Mouse (Mus musculus) gastrocnemius, postnatal 10 days (tissue): ENCODE results near the gene Dtx3. TPM values are rescaled to one million over a fixed set of nuclear protein-coding genes. Genes with fewer than 3 reads are reported as not detected.
A peak's percentile ranks its signal among the peaks of the same experiment; 100 is the strongest.
"Not testable (repeated sequence)": the region's sequence is repeated elsewhere in the genome, so short reads cannot be mapped to it uniquely, and the experiment has no call there.

ENCODE experiments used
- DNase-seq: peaks from one replicate; pipeline ENCODE4 v3.0.0; 2021; ENCODE audit warnings: mixed read lengths
- total RNA-seq, 2 experiments: library from RNA; stranded (reverse); gene quantifications; 2 replicates each; pipeline ENCODE4 v1.2.3; 2021

The Dtx3 gene
- total RNA-seq, 2 experiments from 2014 or later = 28.8 to 37.6 TPM

DNA sequence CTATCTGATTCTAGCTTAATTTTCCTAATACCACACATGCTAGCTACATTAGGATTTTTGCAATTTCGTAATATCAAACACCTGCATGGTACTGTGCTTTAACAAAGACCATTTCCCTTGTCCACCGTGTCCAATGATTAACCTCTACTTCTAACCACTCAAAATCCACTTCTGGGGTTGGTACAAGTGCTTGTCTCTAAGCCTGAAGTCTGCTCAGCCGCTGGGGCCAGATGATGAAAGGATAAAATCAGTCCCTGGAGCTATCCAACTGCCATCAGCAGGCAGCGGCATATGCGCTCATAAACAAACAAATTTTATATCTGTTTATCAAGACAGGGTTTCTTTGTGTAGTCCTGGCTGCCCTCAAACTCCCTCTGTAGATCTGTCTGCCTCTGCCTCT lies 9.1 kb upstream of the Dtx3 start:
- no peak for DNase-seq

DNA sequence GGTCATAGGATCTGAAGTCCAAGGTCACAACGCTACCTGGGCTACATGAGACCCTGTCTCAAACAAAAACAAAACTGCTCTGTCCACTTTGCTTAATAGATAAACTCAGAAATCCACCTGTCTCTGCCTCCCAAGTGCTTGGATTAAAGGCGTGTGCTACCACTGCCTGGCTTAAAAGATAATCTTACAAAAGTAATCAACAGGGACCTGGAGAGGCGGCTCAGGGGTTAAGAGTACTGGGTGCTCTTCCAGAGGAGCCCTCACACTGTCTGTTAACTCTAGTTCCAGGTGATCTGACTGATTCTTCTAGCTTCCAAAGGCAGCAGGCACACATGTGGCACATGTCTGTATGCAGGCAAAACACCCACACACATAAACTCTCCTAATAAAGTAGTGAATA lies 7.6 kb upstream of the Dtx3 start:
- DNase-seq = no peak

DNA sequence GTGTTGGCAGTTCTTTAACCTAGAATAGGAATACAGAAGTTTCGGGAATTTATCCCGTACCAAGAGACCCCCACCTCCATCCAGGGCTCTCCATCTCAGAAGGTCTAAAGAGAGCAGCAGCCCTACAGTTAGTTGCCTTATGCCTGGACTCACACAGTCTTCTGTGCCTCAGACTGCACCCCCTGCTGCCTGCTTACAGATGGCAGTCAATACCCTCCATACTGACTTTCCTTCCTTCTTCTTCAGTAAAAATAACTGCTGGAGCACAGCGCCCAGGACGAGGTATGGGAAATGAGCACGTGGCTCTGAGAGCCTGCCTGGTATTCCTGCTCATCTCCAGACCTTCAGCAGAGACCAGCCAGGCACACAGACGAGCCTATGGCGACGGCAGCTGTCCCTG lies 4.8 kb upstream of the Dtx3 start:
- DNase-seq = no peak

DNA sequence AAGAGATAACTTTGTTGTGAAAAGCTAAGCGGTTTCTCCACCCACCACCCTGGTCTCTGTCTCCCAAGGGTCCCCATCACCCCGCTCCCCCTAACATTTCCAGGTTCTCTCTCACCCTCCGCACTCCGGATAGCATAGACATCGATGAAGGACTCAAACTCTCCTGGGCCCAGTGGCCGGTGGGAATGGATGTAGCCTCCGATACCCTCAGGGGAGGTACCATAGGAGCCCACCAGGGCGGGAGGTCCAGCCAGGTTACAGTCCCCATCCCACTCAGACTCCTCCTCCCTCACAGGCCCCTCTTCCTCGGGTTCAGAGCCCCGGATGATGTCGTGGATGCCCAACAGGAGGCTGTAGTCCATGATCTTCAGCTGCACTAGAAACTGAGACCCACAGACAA lies 3.9 kb upstream of the Dtx3 start:
- DNase-seq = no peak

DNA sequence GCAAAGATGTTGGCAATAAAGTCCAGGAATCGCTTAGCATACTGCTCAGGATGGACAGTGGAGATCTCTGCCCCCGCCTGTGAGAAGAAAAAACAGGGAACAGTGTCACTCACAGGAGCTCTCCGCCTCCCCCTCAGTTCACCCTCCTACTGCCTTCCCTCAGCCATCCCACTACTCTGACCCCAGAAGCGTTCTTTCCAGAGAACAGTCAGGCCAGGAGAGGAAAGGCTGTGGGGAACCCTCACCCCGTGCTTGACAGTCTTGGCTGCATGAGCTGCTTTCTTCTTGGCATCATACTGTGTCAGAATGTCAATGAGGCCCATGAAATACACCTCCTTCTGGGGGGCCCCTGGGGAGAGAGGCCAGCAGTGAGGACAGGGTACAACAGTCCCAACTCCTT lies 3.5 kb upstream of the Dtx3 start:
- no peak for DNase-seq

DNA sequence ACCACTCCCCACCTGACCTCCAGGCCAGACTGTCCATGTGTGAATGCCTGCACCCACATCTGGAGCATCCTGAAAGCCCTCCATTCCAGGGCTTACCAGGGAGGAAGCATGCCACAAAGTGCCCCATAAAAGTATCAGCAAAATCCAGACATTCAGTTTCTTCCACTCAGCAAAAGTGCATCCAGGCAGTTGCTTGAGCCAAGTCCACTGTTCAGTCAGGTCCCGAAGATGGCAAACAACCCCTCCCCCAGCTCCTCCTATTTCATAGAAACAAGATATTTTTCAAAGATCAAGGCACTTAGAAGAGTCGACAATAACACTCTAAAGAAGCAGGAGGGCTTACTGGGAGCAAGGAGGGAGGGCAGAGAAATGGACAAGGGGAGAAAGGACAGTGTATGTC lies 3.0 kb upstream of the Dtx3 start:
- DNase-seq = no peak

DNA sequence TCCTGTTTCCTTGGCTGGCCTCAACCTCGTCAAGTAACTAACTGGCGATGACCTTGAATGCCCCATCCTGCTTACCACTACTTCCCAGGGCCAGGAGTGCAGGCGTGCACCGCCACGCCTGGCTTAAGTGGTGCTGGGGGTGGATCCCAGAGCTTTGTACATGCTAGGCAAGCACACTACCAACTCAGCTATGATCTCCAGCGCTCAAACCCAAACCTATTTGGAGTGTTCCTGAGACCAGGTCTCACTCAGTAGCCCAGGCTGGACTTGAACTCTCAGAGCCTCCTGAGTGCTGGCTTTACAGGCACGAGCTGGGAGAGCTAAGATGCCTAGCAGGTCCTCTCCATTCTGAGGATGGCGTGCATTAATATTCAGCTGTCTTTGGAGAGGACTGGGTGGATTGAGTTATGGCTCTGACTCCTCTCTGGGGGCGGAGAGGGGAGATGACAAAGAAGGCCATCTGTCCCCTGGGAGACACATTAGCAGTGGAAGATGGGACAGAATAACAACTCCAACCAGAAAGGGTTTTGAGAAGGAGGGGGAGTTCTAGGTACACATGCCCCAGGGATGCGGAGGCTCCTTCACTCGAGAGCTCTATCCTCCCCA lies 2.1 kb upstream of the Dtx3 start:
- DNase-seq = no peak

DNA sequence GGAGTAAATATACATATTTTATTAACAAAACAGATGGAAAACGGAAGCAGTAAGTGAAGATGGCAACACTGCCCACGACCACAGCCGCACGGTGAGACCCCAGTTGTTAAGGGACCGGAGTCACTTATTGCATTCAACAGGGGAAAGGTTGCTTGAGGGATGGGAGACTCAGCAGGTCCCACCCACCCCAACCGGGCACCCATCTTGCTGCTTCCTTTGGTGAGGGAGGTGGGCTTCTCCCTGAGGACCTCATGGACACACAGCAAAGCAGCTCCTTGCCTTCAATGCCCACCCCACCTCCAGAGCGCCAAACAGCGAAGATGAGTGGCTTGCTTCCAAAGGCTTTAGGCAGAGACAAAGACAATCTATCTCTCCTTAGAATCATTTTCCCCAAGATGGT lies 1.6 kb upstream of the Dtx3 start:
- DNase-seq = no peak

DNA sequence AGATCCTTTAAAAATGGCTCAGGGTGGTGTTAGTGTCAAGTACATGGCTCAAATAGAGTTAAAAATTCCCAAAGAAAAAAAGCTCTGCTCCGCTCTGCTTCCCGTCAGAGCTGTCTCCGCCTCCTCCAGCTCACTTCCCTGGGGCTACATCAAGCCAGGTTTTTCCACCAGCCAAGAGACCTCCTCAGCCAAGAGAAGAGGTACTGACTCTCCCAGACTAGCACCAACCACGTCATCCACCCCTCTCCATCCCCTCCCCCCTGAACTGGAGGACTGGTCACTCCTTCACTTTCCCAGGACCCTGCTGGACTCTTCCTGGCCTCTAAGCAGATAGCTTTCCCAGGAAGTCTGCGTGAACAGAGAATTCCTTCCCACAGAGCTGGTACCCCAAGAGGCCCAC lies 864 bp upstream of the Dtx3 start:
- DNase-seq = peak; percentile 50

DNA sequence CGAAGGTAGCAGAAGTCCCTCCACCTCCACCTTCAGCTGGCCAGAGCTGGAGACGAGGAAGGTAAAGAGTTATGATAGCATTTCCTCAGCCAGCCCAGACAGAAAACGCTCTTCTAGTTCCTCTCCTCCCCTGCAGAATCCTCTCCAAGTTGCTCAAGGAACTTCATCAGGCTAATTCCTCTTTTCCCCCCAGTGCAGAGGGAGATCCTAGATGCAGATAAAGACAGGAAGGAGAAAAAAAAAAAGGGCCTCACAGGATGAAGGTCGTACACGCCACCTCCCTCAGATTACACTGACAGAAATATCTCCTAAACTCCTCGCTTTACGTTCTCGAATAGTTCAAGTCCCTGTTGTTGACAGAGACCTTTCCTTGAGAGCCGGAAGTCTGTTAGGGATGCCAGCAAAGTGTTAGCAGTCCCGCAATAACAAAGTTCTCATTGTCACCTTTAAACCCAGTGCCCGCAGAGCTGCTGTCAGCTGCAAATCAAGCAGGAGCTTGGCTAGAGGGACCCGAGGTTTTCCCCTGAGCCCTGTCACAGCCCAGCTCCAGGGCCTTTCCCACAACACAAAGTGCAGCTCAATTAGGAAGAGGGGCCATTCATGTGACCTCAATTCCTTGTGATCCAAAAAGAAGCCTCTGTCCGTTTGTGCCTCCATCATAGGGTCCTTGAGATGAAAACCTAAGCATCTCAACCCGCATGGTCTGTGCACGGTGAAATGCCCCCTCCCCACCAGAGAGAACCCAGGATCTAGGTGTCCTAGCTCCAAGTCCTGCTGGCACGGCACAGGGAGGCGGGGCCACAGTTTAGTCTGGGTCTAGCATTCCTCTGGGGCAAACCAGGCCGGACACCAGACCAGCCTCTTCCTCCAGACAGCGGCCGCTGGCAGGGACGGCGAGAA lies 850 bp downstream of the Dtx3 start:
- peak; percentile 61 for DNase-seq

DNA sequence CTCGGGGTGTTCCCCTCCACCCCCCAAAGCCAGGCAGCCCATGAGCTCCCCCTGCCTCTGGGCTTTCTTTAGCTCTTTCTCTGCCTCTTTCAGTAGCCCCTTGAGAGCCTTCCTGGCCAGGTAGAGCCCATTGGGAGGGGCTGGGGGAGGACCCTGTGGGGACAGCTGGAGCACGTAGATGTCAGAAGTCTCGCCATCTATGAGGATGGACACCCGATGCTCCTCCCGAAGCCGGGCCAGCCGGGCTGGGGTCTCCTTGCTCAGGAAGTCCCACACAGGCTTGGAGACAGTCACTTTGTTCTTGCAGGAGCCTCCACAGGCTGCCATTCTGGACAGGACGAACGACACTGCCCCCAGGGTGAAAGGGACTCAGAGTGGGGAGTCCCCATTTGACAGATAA lies 2.5 kb downstream of the Dtx3 start:
- DNase-seq = no peak

DNA sequence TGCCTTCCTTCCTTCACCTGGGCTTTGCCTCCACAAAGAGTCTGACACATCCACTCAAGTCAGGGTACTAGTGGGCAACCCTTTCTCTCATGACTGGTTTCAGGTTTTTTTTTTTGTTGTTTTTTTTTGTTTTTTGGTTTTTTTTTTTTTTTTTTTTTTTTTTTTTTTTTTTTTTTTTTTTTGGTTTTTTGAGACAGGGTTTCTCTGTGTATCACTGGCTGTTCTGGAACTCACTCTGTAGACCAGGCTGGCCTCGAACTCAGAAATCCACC lies 3.5 kb downstream of the Dtx3 start:
- not testable (repeated sequence) for DNase-seq

DNA sequence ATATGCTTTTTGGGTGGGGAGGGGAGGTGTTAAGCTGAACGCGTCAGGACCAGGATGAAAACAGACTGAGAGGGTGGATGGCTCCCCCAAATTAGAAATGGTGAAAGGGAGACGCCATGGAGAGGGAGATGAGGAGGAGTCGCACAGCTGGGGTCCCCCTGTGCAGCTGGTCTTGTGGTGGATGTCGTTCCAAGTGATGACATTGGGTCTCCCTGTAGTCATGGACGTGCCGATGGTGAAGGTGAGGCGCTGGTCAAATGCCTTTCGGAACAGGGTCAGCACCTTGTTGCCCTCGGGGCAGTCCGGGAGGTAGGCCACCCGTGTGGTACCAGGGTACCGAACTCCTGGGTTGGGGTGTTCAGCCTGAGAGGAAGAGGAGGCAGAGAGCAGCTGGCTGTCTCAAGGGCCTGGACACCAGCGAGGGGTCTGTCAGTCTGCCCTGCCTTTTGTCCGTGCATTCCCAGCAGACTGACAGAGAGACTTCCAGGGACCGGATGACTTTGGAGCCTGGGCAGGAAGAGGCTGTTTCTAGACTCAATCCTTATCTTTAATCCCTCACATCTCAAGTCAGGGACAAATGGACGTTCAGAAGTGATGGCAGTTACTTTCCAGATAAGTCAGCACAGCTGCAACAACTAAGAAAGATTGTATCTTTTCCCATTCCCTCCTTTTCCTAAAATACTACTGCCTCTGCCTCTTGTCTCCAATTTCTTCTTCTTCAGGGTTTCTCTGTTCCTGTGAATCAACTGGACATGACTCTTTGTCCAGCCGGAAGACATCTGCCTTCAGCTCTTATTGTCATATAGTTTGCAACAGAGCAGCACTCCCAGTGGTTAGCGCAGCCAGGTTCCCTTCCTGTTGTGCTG lies 4.1 kb downstream of the Dtx3 start:
- no peak for DNase-seq

DNA sequence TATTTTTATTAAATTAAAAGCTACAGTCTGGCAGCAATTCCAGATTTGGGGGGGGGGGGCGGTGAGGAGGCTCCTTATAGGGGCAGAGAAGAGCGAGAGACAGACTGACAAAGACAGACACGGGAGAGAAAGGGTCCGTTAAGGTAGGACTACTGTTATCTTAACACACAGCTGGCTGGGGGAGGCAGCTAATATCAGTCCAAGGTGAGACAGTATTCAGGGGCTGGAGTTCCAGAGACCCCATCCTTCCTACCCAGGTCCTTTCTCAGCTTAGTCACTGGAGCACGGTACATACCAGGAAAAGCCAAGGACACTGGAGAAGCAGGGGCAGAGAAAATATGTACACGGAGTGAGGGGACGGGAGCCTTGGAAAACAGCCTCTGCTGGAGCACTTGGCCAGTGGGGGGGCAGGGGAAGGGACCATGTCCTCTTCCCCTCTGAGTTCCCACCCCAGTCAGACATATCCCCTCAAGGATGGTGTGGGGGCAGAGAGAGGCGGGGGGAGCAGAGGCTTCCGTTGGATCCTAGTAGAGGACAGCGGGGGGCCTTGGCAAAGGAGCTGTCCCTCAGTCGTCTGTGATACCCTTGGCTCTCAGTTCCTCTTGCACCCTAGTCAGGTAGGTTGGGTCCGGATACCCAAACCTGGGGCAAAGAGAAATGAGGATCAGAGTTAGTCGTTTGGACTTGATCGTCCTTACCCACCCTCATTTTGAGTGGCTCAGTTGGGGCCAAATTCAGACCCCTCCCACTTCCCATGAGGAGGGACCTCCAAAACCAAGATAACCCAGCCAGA lies 4.9 kb downstream of the Dtx3 start:
- DNase-seq = no peak

DNA sequence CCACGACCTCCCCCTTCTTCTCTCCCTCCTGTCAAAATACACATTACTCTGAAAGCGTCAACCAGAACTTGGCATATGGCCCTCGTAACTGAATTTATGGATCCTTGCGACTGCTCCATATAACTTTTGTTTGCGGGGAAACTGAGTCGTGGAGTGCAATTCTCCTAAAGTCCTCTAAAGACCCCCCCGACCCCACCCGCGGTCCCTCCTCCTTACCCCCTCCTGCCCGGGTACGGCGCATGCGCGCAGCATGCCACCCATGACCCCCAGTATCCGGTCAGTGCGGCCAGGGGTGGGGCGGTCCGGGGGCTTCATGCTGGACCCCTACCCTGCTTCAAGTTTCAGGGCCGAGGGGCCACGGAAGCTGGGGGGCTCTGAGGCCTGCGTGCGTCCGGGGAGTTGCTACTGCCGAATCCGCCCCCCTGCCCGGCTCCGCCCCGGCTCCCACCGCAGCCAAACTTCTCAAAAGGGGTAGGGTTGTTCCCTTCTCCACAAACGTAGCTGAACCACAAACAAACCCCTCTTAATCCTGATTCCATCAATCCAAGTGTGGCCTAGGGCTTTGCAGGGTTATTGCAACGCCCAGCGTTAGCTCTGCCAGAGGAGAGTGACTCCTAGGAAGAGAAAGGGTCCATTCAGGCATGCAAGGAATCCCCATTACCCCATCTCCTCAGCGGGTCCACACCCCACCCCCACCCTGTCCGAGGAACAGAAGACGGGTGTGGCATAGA lies 5.7 kb downstream of the Dtx3 start, which contains the start of gene Arhgef25:
Arhgef25 (minus strand) TSS at position 433 of the 731 bp plus-strand sequence.
- peak; percentile 68 for DNase-seq

DNA sequence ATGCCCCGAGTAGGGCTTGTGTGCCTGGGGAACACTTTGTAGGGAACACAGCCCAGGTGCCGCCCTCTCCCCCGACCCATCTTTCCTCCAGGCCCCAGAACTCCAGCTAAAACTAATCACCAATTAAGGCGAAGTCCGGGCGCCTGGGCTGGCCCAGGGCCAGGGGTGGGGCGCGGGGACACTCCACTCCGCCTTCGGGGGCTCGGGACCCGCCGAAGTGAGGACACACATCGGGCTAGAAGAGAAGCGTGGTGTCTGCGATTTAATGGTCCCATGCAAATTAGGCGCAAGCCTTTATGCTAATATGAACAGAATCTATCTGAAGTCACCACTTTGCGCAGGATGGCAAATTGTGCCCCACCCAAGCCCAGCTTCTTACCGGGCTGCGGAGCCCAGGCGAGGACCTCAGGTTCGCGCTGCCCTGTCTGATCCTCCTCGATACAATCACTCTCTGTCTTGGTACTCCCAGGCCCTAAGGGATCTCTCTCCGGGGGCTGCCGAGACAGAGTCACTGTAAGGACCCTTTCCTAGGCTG lies 6.3 kb downstream of the Dtx3 start:
- peak; percentile 52 for DNase-seq

DNA sequence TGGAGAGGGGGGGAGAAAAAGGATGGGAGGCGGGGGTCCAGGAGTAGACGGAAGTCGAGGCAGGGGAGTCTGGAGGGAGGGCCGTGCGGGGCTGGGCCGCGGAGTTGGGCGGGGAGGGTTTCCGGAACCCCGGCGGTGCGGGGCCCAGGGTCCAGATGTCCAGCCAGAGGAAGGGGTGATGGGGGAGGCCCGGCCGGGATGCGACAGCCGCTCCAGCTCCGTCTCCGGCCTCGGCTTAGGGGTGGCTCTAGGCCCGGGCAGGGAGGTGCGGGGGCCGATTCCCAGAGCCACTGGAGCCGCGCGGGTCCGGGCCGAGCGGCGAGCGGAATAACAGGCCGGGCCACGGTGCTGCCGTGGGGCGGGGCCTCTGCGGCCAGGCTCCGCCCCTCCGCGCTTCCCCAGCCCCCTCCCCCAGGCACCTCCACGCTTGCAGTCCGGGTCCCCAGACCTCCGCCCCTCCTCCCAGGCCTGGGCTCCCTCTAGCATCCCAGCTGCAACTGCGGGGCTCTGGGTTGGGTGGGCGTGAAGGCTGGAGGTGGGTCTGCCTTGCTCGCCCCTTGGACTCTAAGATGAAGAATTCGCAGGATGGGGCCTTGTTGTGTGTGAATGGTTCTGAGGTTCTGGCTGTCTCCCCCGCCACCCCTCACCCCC lies 6.9 kb downstream of the Dtx3 start:
- peak; percentile 60 for DNase-seq

DNA sequence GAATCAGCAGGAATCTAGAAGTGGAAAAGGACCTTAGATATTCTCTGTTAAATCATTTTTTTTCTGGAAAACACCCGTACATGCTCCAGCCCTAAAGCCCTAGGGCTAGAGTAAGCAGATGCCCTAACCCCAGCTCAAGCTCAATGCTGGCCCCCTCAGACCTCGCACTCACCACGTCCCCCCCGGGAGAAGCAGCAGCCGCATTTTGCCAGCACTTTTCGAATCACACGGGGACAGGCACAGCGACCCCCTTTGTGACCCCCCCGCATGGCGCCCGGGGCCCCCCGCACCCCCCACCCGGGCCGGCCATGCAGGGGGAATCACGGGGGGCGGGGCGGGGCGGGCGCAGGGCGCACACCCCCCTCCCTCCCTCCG lies 7.5 kb downstream of the Dtx3 start:
- no peak for DNase-seq

DNA sequence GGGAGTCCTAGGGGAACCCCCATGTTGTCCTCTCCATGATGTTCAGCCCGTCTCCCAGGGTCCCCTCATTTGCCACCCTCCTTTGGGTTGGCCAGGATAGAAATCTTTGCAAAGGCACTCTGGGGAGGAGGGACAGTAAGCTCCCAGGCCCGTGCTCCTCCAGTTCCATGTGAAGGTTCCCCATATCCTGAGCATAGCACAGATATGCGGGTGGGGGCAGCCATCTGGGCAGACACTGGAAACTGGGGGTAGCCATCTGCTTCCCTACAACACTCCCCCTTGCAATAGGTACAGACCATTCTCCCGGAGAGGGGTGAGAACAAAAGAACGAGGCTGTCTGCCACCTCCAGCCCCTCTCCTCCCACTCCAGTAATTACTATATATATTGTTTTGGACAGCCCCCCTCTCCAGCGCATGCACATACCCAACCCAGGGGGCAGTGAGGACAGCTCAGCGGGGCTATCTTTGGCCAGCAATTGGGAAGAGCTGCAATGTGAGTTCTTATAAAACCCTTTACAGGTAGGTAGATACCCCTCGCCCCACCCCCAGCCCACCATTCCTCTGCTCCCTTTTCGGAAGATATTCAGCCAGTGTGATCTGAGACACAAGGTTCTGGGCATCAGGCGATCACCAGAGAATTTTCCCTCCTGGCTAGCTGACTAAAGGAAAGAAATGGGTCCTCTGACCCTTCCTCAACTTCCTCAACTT lies 8.0 kb downstream of the Dtx3 start:
- DNase-seq = no peak

DNA sequence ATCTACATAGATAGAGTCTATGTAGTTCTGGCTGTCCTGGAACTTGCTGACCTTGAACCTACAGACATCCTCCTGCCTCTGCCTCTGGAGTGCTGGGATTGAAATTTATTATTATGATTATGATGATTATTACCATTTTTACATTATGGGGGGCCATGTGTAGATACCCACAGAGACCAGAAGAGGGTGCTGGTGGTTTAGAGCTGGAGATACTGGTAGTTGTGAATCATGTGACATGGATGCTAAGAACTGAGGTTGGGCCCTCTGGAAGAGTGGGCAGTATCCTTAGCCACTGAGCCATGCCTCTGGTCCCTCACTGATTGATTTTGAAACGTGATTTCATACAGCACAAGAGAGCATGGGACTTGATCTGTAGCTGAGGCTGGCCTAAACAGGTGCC lies 9.1 kb downstream of the Dtx3 start:
- no peak for DNase-seq
